Mouse (Mus musculus): ENCODE results near the gene Gpsm3.
A peak's percentile ranks its signal among the peaks of the same experiment; 100 is the strongest.

The Gpsm3 gene

GRCm38 (mm10) chr17:34583819-34584218 is 5.8 kb upstream of the Gpsm3 start:
- no peak for DNase-seq

- DNase-seq, result no peak
These were observed 4.5 kb upstream of the Gpsm3 start for GRCm38 (mm10) chr17:34585121-34585520.

GRCm38 (mm10) chr17:34585877-34586771 is 3.5 kb upstream of the Gpsm3 start:
- DNase-seq, result no peak

- DNase-seq, result peak; percentile 95
These were observed 2.7 kb upstream of the Gpsm3 start for GRCm38 (mm10) chr17:34586796-34587422.

GRCm38 (mm10) chr17:34587423-34587811 is 2.2 kb upstream of the Gpsm3 start:
- DNase-seq, result peak; percentile 99

- no peak for DNase-seq
These were observed 1.8 kb upstream of the Gpsm3 start for GRCm38 (mm10) chr17:34587814-34588213.

GRCm38 (mm10) chr17:34588767-34589166 is 839 bp upstream of the Gpsm3 start:
- DNase-seq, result no peak

- DNase-seq, result no peak
These were observed 400 bp upstream of the Gpsm3 start for GRCm38 (mm10) chr17:34589206-34589605.

- peak; percentile 63 for DNase-seq
These were observed 765 bp downstream of the Gpsm3 start for GRCm38 (mm10) chr17:34590154-34590987.

GRCm38 (mm10) chr17:34591029-34591993 is 1.7 kb downstream of the Gpsm3 start, which contains the start of gene Pbx2:
Gene Pbx2, plus strand, starts transcription at chr17:34591266.
- peak; percentile 64 for DNase-seq

GRCm38 (mm10) chr17:34591994-34592375 is 2.4 kb downstream of the Gpsm3 start:
- DNase-seq, result peak; percentile 98

- DNase-seq, result no peak
These were observed 3.3 kb downstream of the Gpsm3 start for GRCm38 (mm10) chr17:34592581-34593549.

GRCm38 (mm10) chr17:34593752-34594525 is 4.3 kb downstream of the Gpsm3 start:
- no peak for DNase-seq

GRCm38 (mm10) chr17:34596098-34596497 is 6.5 kb downstream of the Gpsm3 start:
- DNase-seq, result no peak

GRCm38 (mm10) chr17:34597566-34598095 is 8.0 kb downstream of the Gpsm3 start, which contains the start of gene Ager:
Gene Ager, plus strand, starts transcription at chr17:34597862.
- peak; percentile 19 for DNase-seq

- DNase-seq, result peak; percentile 17
These were observed 10.3 kb downstream of the Gpsm3 start for GRCm38 (mm10) chr17:34599891-34600290.

- DNase-seq, result peak; percentile 22
These were observed 12.2 kb downstream of the Gpsm3 start for GRCm38 (mm10) chr17:34601796-34602195.

GRCm38 (mm10) chr17:34603375-34604060 is 13.9 kb downstream of the Gpsm3 start, which contains the start of gene Rnf5:
Gene Rnf5, minus strand, starts transcription at chr17:34603690.
- peak; percentile 96 for DNase-seq

GRCm38 (mm10) chr17:34604061-34604508 is 14.5 kb downstream of the Gpsm3 start, which contains the start of gene Agpat1:
Gene Agpat1, plus strand, starts transcription at chr17:34604262.
- DNase-seq, result peak; percentile 98
